Mouse (Mus musculus) midbrain, embryonic 11.5 days (tissue): ENCODE measurements around the gene Higd1c. TPM values are rescaled to one million over a fixed set of nuclear protein-coding genes. Genes with fewer than 3 reads are reported as not detected.
A peak's percentile ranks its signal among the peaks of the same experiment; 100 is the strongest.

ENCODE experiments used
- ATAC-seq: fragments of 200-750 bp; cut with Nextera tagmentation; 2 replicates; pipeline ENCODE4 v1.8.0; 2017; ENCODE audit warnings: moderate TSS enrichment, moderate library complexity; ENCODE audit not compliant: low FRiP score
- DNase-seq: peaks from one replicate; pipeline ENCODE4 v3.0.0; 2015; ENCODE audit warnings: low spot score; ENCODE audit errors: missing footprints
- H3K27ac ChIP-seq: fragments of 300-500 bp; sonication (generic); 2 replicates; pipeline ENCODE4 v1.5.1; 2014; ENCODE audit warnings: low read depth, low read length
- H3K27me3 ChIP-seq: fragments of 300-500 bp; sonication (generic); 2 replicates; pipeline ENCODE4 v1.6.1; 2014; ENCODE audit warnings: mild to moderate bottlenecking, low read length, moderate library complexity, mixed read lengths; ENCODE audit not compliant: control insufficient read depth, insufficient read depth
- H3K36me3 ChIP-seq: fragments of 300-500 bp; sonication (generic); 2 replicates; pipeline ENCODE4 v1.6.1; 2014; ENCODE audit warnings: mild to moderate bottlenecking, low read length, moderate library complexity, mixed read lengths; ENCODE audit not compliant: control insufficient read depth, insufficient read depth
- H3K4me1 ChIP-seq: fragments of 300-500 bp; sonication (generic); 2 replicates; pipeline ENCODE4 v1.6.1; 2014; ENCODE audit warnings: low read length; ENCODE audit not compliant: control insufficient read depth, insufficient read depth
- H3K4me2 ChIP-seq: fragments of 300-500 bp; sonication (generic); 2 replicates; pipeline ENCODE4 v1.6.1; 2014; ENCODE audit warnings: mild to moderate bottlenecking, moderate library complexity
- H3K4me3 ChIP-seq: fragments of 300-500 bp; sonication (generic); 2 replicates; pipeline ENCODE4 v1.5.1; 2014; ENCODE audit warnings: low read depth, low read length
- H3K9ac ChIP-seq: fragments of 300-500 bp; sonication (generic); 2 replicates; pipeline ENCODE4 v1.6.1; 2014; ENCODE audit warnings: low read length
- H3K9me3 ChIP-seq: fragments of 300-500 bp; sonication (generic); 2 replicates; pipeline ENCODE4 v1.6.1; 2016; ENCODE audit warnings: low read length; ENCODE audit not compliant: control insufficient read depth
- WGBS: fragments of 180-500 bp; shearing (Covaris S2); extraction: QIAGEN DNeasy Blood & Tissue Kit; methylation state at CpG from one replicate; pipeline ENCODE4 v1.1.7; 2014; 5-methylcytosine and 5-hydroxymethylcytosine counted together
- polyA plus RNA-seq: library from polyadenylated mRNA; unstranded; fragments of >200 nt; fragmentation: Nextera tagmentation; extraction: Ambion mirVana; gene quantifications from 2 replicates; pipeline ENCODE4 v1.2.1, GENCODE M21; 2014

Higd1c gene
- polyA plus RNA-seq, 1 experiment from 2014 or later, result not detected

DNA sequence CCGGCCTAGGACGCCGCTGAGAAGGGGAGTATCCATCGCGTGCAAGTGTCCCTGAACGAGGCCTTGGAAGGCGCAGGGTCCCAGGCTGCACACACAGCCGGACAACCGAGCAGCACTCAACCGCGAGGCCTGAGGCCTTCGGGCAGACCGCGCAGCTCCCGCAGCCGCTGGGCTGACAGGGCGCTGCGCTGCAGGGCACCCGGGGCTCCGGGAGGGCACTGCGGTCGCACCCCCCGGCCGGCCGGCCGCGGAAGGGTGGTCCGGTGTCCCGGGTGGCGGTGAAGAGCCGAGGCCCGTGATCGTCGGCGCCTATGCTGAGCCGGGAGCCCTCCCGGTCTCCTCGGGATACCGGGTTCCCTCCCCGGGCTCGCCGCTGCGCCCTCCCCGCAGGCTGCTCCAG, 58.1 kb downstream of the Higd1c start:
- under 1% methylated on average over 37 of the region's 44 CpGs for WGBS
- Histone ChIP-seq H3K4me3 (peak overlapping the region; percentile 97), H3K27me3 (peaks cover 17% of the 10 kb centered on the region), H3K36me3 (no peaks in the 10 kb centered on the region), H3K27ac (no peak overlapping the region), H3K4me2 (peak overlapping the region; percentile 86), H3K4me1 (peaks cover 16% of the 10 kb centered on the region), H3K9me3 (no peaks in the 10 kb centered on the region), H3K9ac (peak overlapping the region; percentile 94)
- peak; percentile 58 for ATAC-seq
- peak; percentile 94 for DNase-seq

DNA sequence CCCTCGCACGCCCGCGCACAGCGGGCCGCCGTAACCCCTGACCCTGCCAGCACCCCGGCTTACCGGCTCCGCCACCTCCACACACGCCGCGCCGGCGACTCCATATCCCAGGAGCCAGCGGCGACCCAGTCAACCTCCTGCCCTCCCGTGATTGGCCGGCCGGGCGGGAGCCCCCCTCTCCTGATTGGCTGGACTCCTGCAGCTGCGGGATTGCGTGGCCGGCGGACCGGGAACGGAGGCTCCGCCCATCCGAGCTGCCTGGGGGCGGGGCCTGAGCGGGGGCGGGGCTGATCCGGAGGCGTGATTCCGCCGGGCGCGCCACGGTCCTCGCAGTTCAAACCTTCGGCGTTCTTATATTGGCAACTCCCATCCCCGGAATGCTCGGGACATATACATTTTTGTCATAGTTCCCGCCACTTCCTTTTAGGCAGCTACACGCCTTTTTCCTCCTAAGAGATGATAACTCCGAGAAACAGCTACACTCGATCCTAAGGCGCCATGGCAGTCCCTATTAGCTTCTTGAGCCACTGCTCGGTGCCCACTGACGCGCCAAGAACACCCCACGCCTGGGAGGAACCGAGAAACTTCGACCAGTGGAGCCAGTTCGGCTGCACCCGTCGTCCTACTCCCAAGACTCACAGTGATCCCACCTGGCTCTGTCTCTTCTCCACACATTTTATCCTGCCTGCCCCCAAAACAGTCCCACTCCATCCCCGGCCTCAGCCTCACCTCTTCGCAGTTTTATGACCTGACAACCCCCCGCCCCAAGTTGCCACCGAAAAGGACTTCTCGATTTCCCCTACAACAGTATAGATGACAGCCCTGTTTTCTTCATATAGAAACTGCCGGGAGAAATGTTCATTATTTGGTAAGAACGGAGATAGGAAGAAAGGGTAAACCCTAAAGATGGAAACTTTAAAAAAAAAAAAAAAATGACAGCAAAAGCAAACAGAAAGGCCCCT, 58.8 kb downstream of the Higd1c start:
- Histone ChIP-seq H3K4me3 (peak overlapping the region; percentile 97), H3K4me2 (peak overlapping the region; percentile 86), H3K27ac (no peak overlapping the region), H3K27me3 (peaks cover 17% of the 10 kb centered on the region), H3K9ac (peak overlapping the region; percentile 94), H3K4me1 (peaks cover 16% of the 10 kb centered on the region), H3K9me3 (no peaks in the 10 kb centered on the region), H3K36me3 (no peaks in the 10 kb centered on the region)
- 1% methylated on average over 65 of the region's 65 CpGs for WGBS
- DNase-seq (peak; percentile 99), ATAC-seq (peak; percentile 99)

DNA sequence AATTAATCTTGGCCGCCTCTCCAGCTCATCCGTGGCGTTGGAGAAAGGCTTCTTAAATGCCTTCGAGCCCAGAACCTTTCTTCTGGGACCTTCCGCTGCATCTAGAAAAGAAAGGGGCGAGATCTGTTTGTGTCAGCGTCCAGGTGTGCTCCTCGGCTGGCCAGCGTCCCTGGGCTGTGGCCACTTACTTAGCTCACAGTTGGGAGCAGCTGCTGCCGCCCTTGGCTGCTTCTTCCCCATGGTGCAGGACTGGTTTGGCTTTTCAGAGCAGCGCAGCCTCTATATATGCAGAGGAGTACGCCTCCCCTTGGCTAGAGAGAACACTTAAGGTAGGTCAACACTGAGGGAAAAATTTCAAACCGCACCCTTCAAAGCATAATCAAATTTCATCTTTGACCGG, 59.6 kb downstream of the Higd1c start:
- WGBS, result 5% methylated on average over 14 of the region's 14 CpGs
- Histone ChIP-seq H3K4me3 (peak overlapping the region; percentile 97; the same call in 1 of the 2 replicates), H3K4me2 (peak overlapping the region; percentile 86), H3K9ac (no peak overlapping the region; the same call in 1 of the 2 replicates), H3K4me1 (peaks cover 16% of the 10 kb centered on the region), H3K27me3 (peaks cover 17% of the 10 kb centered on the region), H3K36me3 (no peaks in the 10 kb centered on the region), H3K27ac (no peak overlapping the region), H3K9me3 (no peaks in the 10 kb centered on the region)
- ATAC-seq, result no peak
- DNase-seq, result peak; percentile 91

DNA sequence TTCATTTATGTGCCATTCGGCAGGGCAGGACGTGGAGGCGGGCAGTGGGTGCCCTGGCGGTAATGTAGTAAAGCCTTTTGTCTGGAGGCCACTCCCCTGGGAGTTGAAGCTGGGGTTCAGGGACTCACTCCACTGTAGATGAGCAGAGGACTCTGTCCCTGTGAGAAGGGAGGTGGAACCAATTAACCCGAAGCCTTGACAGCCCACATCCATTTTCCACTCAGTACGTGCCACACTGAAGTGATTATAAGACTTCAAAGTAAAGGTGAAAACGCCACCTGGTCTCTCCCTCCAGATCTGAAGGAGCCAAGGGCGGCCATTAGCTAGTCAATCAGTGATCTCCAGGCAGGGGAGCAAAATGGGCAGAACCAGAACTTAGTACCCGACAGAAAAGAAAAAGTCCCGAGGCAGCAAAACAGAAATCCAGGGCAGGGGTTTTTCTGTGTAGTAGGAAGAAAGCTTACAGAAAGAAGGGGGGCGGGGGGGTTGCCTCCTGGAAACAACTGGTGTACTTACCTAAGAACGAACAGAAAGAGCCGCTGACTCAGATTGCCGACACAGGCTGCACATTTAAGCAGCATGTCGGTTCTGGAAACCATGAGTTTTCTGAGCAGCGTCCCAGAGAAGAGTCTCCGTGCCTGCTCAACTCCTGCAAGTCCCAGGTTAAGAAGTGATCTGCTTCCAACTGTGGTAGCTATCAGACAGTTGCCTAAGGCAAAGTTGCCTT, 60.2 kb downstream of the Higd1c start, which contains the start of gene Slc11a2:
Slc11a2 (minus strand) TSS at position 677 of the 727 bp plus-strand sequence.
- Histone ChIP-seq H3K27ac (no peak within 1 kb of the TSS), H3K4me3 (peak within 1 kb of the TSS; percentile 97; the same call in 1 of the 2 replicates), H3K36me3 (no peaks in the 10 kb centered on the region), H3K4me1 (peaks cover 16% of the 10 kb centered on the region), H3K4me2 (peak within 1 kb of the TSS; percentile 86), H3K9ac (no peak within 1 kb of the TSS), H3K27me3 (peaks cover 17% of the 10 kb centered on the region), H3K9me3 (no peaks in the 10 kb centered on the region)
- no peak for DNase-seq
- 34% methylated on average over 17 of the region's 17 CpGs for WGBS
- ATAC-seq, result no peak

DNA sequence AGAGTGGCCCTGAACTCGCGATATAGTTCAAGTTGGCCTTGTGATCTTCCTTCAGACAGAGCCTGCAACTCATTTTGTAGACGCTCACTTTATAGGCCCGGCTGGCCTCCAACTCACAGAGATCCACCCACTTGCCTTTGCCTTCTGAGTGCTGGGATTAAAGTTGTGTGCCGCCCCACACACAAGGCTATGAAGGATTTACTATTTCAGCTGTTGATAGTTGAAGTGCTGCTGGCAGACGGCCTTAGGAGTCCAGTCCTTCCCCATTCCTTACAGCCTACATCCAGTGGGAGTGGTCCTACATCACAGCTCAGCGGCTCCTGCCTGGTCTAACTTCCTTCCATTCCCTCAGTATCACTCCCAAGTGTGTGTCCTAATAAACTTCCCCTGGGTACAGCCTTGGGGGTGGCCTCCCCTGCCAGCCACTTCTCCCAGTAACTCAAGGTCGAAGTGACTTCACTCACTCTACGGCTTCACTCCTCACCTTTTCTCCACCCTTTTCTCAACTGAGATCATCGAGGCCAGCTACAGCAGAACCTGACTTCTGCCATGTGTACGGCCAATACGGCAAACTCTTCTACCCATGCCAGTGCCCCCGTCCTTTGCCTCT, 64.1 kb downstream of the Higd1c start:
- DNase-seq, result no peak
- H3K9me3 ChIP-seq, result no peaks in the 10 kb centered on the region

DNA sequence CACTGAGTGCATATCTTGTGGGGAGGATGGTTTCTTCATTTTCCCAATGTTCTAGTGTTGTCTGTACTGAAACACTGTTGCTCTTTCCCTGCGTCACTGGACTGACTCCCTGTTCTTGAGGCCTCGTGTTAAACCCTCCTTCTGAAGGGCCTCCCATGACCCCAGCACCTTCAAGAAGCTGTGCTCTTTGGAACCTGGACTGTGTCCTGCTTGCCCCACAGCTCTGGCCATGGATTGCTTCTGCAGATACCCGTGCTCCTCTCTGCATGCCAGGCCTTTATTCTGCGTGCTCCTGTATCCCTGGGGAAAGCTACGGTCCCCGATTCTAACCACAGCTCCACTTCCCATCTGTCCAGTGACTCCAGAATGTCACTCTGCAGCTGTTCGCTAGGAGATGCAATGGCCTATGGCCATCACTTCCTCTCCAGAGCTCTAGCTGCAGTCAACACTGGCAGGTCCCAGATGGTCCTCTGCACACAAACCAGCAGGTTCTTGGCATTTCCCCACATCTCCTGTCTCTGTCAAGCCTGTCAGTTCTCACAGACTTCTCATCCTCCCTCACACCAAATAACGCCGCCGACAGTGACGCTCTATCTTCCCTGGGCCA, 65.7 kb downstream of the Higd1c start:
- 82% methylated on average over 11 of the region's 11 CpGs for WGBS

More for the DNA sequence above, 64.1 kb downstream of the Higd1c start:
- H3K36me3 ChIP-seq, result no peaks in the 10 kb centered on the region
- 83% methylated on average over 13 of the region's 13 CpGs for WGBS
- no peak overlapping the region for H3K9ac ChIP-seq
- no peak overlapping the region for H3K4me3 ChIP-seq
- no peak for ATAC-seq
- peaks cover 17% of the 10 kb centered on the region for H3K27me3 ChIP-seq
- no peak overlapping the region for H3K27ac ChIP-seq
- H3K4me2 ChIP-seq, result no peak overlapping the region
- H3K4me1 ChIP-seq, result peaks cover 8% of the 10 kb centered on the region

DNA sequence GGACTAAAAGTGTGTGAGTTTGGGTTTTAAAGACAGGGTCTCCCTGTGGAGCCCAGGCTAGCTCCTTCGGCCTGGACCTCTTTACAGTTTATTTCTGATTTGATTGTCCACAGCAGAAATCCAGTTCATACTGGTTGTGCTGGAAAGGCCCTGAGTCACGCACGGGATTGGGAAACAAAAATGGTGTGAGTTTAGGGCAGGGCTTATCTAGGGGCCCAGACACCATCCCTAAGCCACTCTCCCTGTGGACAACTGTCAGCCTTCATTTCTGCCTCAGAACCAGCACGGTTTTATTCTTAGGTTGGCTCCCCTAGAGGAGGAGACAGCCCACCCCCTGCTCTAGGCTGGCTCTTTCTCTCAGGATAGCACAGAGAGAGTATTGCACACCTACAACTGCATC, 68.9 kb downstream of the Higd1c start:
- H3K4me2 ChIP-seq, result no peak overlapping the region
- no peak for ATAC-seq
- 65% methylated on average over 4 of the region's 4 CpGs for WGBS
- no peaks in the 10 kb centered on the region for H3K27me3 ChIP-seq
- H3K4me1 ChIP-seq, result no peaks in the 10 kb centered on the region
- no peaks in the 10 kb centered on the region for H3K9me3 ChIP-seq
- no peak overlapping the region for H3K27ac ChIP-seq
- H3K4me3 ChIP-seq, result no peak overlapping the region
- H3K36me3 ChIP-seq, result no peaks in the 10 kb centered on the region
- H3K9ac ChIP-seq, result no peak overlapping the region
- DNase-seq, result no peak

More for the DNA sequence above, 65.7 kb downstream of the Higd1c start:
- Histone ChIP-seq H3K27me3 (peaks cover 3% of the 10 kb centered on the region), H3K4me2 (no peak overlapping the region), H3K4me3 (no peak overlapping the region), H3K9me3 (no peaks in the 10 kb centered on the region), H3K36me3 (no peaks in the 10 kb centered on the region), H3K4me1 (no peaks in the 10 kb centered on the region), H3K9ac (no peak overlapping the region), H3K27ac (no peak overlapping the region)
- no peak for DNase-seq
- no peak for ATAC-seq
